Mouse (Mus musculus): Measurements from ENCODE around the gene Kcnc2. TPM values are rescaled to one million over a fixed set of nuclear protein-coding genes. Genes with fewer than 3 reads are reported as not detected.

Kcnc2 gene
- polyA plus RNA-seq, 1 experiment from 2014 or later: 2.7 TPM

GRCm38 (mm10) chr10:112409525-112409924 is 138.6 kb downstream of the Kcnc2 start:
- Histone ChIP-seq H3K27ac (no peak overlapping the region), H3K27me3 (no peaks in the 10 kb centered on the region), H3K36me3 (no peaks in the 10 kb centered on the region), H3K4me2 (replicated peaks) (no peak overlapping the region), H3K9me3 (replicated peaks) (no peaks in the 10 kb centered on the region), H3K4me3 (no peak overlapping the region), H3K4me1 (no peaks in the 10 kb centered on the region), H3K9ac (no peak overlapping the region)
- WGBS: 81% methylated on average over 2 of the region's 2 CpGs
- ATAC-seq (ENCODE audit: low FRiP score): no peak

GRCm38 (mm10) chr10:112423327-112423726 is 152.4 kb downstream of the Kcnc2 start:
- no peak for ATAC-seq (ENCODE audit: low FRiP score)
- WGBS: 60% methylated on average over 10 of the region's 10 CpGs
- no peaks in the 10 kb centered on the region for H3K9me3 ChIP-seq (replicated peaks)
- H3K4me3 ChIP-seq: no peak overlapping the region
- no peak overlapping the region for H3K9ac ChIP-seq
- no peak overlapping the region for H3K4me2 ChIP-seq (replicated peaks)
- H3K27me3 ChIP-seq: no peaks in the 10 kb centered on the region
- H3K27ac ChIP-seq: no peak overlapping the region
- no peaks in the 10 kb centered on the region for H3K36me3 ChIP-seq
- H3K4me1 ChIP-seq: no peaks in the 10 kb centered on the region

GRCm38 (mm10) chr10:112436950-112437349 is 166.0 kb downstream of the Kcnc2 start:
- H3K36me3 ChIP-seq: no peaks in the 10 kb centered on the region
- H3K4me1 ChIP-seq: no peaks in the 10 kb centered on the region
- H3K4me2 ChIP-seq (replicated peaks): no peak overlapping the region
- WGBS: 79% methylated on average over 2 of the region's 2 CpGs
- no peak overlapping the region for H3K4me3 ChIP-seq
- H3K9me3 ChIP-seq (replicated peaks): no peaks in the 10 kb centered on the region
- no peak for ATAC-seq (ENCODE audit: low FRiP score)
- H3K27ac ChIP-seq: no peak overlapping the region
- no peak overlapping the region for H3K9ac ChIP-seq
- no peaks in the 10 kb centered on the region for H3K27me3 ChIP-seq

- H3K36me3 ChIP-seq: no peaks in the 10 kb centered on the region
- no peak overlapping the region for H3K9ac ChIP-seq
- no peak overlapping the region for H3K4me3 ChIP-seq
- WGBS: 65% methylated on average over 4 of the region's 4 CpGs
- H3K27me3 ChIP-seq: no peaks in the 10 kb centered on the region
- no peaks in the 10 kb centered on the region for H3K9me3 ChIP-seq (replicated peaks)
- H3K4me1 ChIP-seq: no peaks in the 10 kb centered on the region
- no peak for ATAC-seq (ENCODE audit: low FRiP score)
- H3K27ac ChIP-seq: no peak overlapping the region
- no peak overlapping the region for H3K4me2 ChIP-seq (replicated peaks)
Measured at GRCm38 (mm10) chr10:112444640-112445039, 173.7 kb downstream of the Kcnc2 start.

GRCm38 (mm10) chr10:112450910-112451309 is 180.0 kb downstream of the Kcnc2 start:
- Histone ChIP-seq H3K4me1 (no peaks in the 10 kb centered on the region), H3K4me3 (no peak overlapping the region), H3K9ac (no peak overlapping the region), H3K27ac (no peak overlapping the region), H3K9me3 (replicated peaks) (no peaks in the 10 kb centered on the region), H3K4me2 (replicated peaks) (no peak overlapping the region), H3K36me3 (no peaks in the 10 kb centered on the region), H3K27me3 (no peaks in the 10 kb centered on the region)
- 85% methylated on average over 5 of the region's 5 CpGs for WGBS
- ATAC-seq (ENCODE audit: low FRiP score): no peak

GRCm38 (mm10) chr10:112468689-112469384 is 197.9 kb downstream of the Kcnc2 start:
- Histone ChIP-seq H3K9ac (no peak overlapping the region), H3K36me3 (no peaks in the 10 kb centered on the region), H3K27ac (no peak overlapping the region), H3K27me3 (no peaks in the 10 kb centered on the region), H3K4me3 (no peak overlapping the region), H3K4me1 (no peaks in the 10 kb centered on the region), H3K4me2 (replicated peaks) (no peak overlapping the region), H3K9me3 (replicated peaks) (no peaks in the 10 kb centered on the region)
- WGBS: 87% methylated on average over 6 of the region's 6 CpGs
- no peak for ATAC-seq (ENCODE audit: low FRiP score)

- ATAC-seq (ENCODE audit: low FRiP score): no peak
- Histone ChIP-seq H3K27ac (no peak overlapping the region), H3K9ac (no peak overlapping the region), H3K4me3 (no peak overlapping the region), H3K4me2 (replicated peaks) (no peak overlapping the region), H3K36me3 (no peaks in the 10 kb centered on the region), H3K9me3 (replicated peaks) (no peaks in the 10 kb centered on the region), H3K27me3 (no peaks in the 10 kb centered on the region), H3K4me1 (no peaks in the 10 kb centered on the region)
- 93% methylated on average over 6 of the region's 6 CpGs for WGBS
Measured at GRCm38 (mm10) chr10:112474122-112474810, 203.3 kb downstream of the Kcnc2 start.

GRCm38 (mm10) chr10:112481461-112481860 is 210.5 kb downstream of the Kcnc2 start:
- Histone ChIP-seq H3K9me3 (replicated peaks) (no peaks in the 10 kb centered on the region), H3K36me3 (no peaks in the 10 kb centered on the region), H3K27me3 (no peaks in the 10 kb centered on the region), H3K9ac (no peak overlapping the region), H3K27ac (no peak overlapping the region), H3K4me2 (replicated peaks) (no peak overlapping the region), H3K4me1 (no peaks in the 10 kb centered on the region), H3K4me3 (no peak overlapping the region)
- no peak for ATAC-seq (ENCODE audit: low FRiP score)
- 89% methylated on average over 2 of the region's 2 CpGs for WGBS

GRCm38 (mm10) chr10:112481921-112482607 is 211.1 kb downstream of the Kcnc2 start:
- WGBS: 90% methylated on average over 9 of the region's 9 CpGs
- no peaks in the 10 kb centered on the region for H3K36me3 ChIP-seq
- no peaks in the 10 kb centered on the region for H3K9me3 ChIP-seq (replicated peaks)
- no peaks in the 10 kb centered on the region for H3K4me1 ChIP-seq
- ATAC-seq (ENCODE audit: low FRiP score): no peak
- H3K4me2 ChIP-seq (replicated peaks): no peak overlapping the region
- no peaks in the 10 kb centered on the region for H3K27me3 ChIP-seq
- no peak overlapping the region for H3K9ac ChIP-seq
- no peak overlapping the region for H3K27ac ChIP-seq
- no peak overlapping the region for H3K4me3 ChIP-seq

GRCm38 (mm10) chr10:112484387-112485105 is 213.6 kb downstream of the Kcnc2 start:
- Histone ChIP-seq H3K4me1 (no peaks in the 10 kb centered on the region), H3K36me3 (no peaks in the 10 kb centered on the region), H3K9ac (no peak overlapping the region), H3K27ac (no peak overlapping the region), H3K4me2 (replicated peaks) (no peak overlapping the region), H3K9me3 (replicated peaks) (no peaks in the 10 kb centered on the region), H3K27me3 (no peaks in the 10 kb centered on the region), H3K4me3 (no peak overlapping the region)
- ATAC-seq (ENCODE audit: low FRiP score): no peak
- WGBS: 83% methylated on average over 11 of the region's 11 CpGs

- H3K9ac ChIP-seq: no peak overlapping the region
- no peaks in the 10 kb centered on the region for H3K27me3 ChIP-seq
- H3K9me3 ChIP-seq (replicated peaks): no peaks in the 10 kb centered on the region
- no peak overlapping the region for H3K4me2 ChIP-seq (replicated peaks)
- H3K27ac ChIP-seq: no peak overlapping the region
- H3K4me1 ChIP-seq: no peaks in the 10 kb centered on the region
- no peaks in the 10 kb centered on the region for H3K36me3 ChIP-seq
- ATAC-seq (ENCODE audit: low FRiP score): no peak
- H3K4me3 ChIP-seq: no peak overlapping the region
Measured at GRCm38 (mm10) chr10:112485819-112486218, 214.9 kb downstream of the Kcnc2 start.

- no peak for ATAC-seq (ENCODE audit: low FRiP score)
- Histone ChIP-seq H3K4me3 (no peak overlapping the region), H3K27me3 (no peaks in the 10 kb centered on the region), H3K9ac (no peak overlapping the region), H3K9me3 (replicated peaks) (no peaks in the 10 kb centered on the region), H3K36me3 (no peaks in the 10 kb centered on the region), H3K4me2 (replicated peaks) (no peak overlapping the region), H3K27ac (no peak overlapping the region), H3K4me1 (no peaks in the 10 kb centered on the region)
- 83% methylated on average over 4 of the region's 4 CpGs for WGBS
Measured at GRCm38 (mm10) chr10:112488751-112489150, 217.8 kb downstream of the Kcnc2 start.
